Mouse (Mus musculus) megakaryocyte, embryonic 14.5 days (primary cell): Measurements from ENCODE around the gene Zfp593.

Source experiments
- FLI1 ChIP-seq: IDR thresholded peaks from 2 replicates; pipeline ENCODE4 v1.6.1; 2012; ENCODE audit warnings: low read length, inconsistent platforms, mixed read lengths
- GATA1 ChIP-seq: IDR thresholded peaks from 3 replicates; pipeline ENCODE4 v1.6.1; 2012; ENCODE audit warnings: mixed read lengths, low read length, inconsistent platforms, borderline replicate concordance

DNA sequence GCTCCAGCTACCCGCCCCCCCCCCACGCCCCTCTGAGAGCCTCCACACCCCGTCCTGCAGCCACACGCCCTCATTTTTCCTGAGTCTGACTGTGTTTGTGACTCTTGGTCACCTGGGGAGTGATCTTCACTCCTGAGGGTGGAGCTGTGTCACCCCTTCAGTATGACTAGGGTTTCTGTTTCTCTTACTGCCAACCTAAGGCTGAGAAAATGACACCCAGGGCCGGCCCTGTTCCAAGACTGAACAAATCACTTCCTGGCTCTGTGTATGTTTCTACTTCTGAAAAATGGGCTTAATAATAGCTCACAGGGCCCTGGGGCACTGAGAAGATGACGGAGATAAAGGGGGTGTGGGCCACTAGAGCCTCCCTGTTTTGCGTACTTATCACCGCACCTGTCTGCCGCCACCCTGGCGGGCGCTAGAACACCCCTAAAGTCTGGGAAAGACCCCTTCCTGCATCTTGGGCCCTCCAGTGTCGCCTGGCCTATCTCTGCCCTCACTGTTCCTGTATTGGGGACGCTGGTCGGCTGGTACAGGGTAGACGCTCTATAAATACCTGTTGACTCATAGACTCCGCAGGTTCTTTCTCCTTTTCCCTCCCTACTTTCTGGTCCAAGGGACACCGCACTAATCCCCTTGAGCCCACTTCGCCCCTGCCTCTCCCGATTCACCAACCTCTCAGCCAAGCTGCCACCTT lies 7.7 kb downstream of the Zfp593 start:
- no peak for TF ChIP-seq GATA1
- TF ChIP-seq FLI1: no peak
